Mouse (Mus musculus): ENCODE results near the gene Ifitm7.

- TF ChIP-seq POLR2A (IDR thresholded peaks at IDR 0.05; ENCODE audit: control insufficient read depth, low read depth, low read length) (no peak), CTCF (IDR thresholded peaks at IDR 0.05; ENCODE audit: control insufficient read depth, insufficient read depth, insufficient replicate concordance, low read depth, low read length) (no peak)
Observed at GRCm38 (mm10) chr16:13994076-13994475, 7.4 kb upstream of the Ifitm7 start.
